Mouse (Mus musculus) splenic B cell, adult 2 months (primary cell): ENCODE measurements at regions not wholly inside any gene's neighbourhood (a gene's known extent, or its start where the extent isn't known, plus 50 kb on each side); places are given as distances from the start of the nearest gene placed in this dataset.

ENCODE experiments used
- DNase-seq: peaks from one replicate; pipeline ENCODE4 v3.0.0-alpha.2; 2011; ENCODE audit warnings: low read depth, low spot score
- H3K27me3 ChIP-seq: 2 replicates; pipeline ENCODE4 v1.6.1; 2012; ENCODE audit warnings: mild to moderate bottlenecking, low read length, moderate library complexity, mixed read lengths; ENCODE audit not compliant: control insufficient read depth, poor library complexity, insufficient read depth, severe bottlenecking
- H3K36me3 ChIP-seq: 2 replicates; pipeline ENCODE4 v1.6.1; 2012; ENCODE audit warnings: mild to moderate bottlenecking, low read length, moderate library complexity, mixed read lengths; ENCODE audit not compliant: control insufficient read depth, poor library complexity, insufficient read depth, severe bottlenecking

DNA sequence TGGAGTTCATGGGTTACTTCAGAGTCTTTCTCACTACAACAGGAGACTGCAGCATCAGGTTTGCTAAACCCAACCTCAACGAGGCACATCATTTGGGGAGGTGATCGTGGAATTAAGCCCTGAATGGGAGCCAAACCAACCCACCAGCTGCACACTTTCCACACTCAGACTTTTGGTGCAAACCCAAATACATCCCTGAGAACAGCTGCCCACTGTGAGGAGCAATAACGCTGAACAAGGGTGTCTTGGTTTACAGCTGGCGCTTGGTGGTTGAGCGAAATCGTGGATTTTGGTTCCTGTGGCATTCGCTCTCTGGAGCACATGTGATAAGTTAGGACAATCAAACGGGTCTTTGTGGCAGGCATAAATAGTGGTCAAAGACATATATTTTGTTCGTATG is 226.6 kb upstream of the Tnp1 start:
- Histone ChIP-seq H3K36me3 (no peaks in the 10 kb centered on the region), H3K27me3 (no peaks in the 10 kb centered on the region)
- no peak for DNase-seq

GRCm38 (mm10) chr1:73236867-73237266 is 221.2 kb upstream of the Tnp1 start:
- Histone ChIP-seq H3K36me3 (no peaks in the 10 kb centered on the region), H3K27me3 (no peaks in the 10 kb centered on the region)
- DNase-seq, result no peak

DNA sequence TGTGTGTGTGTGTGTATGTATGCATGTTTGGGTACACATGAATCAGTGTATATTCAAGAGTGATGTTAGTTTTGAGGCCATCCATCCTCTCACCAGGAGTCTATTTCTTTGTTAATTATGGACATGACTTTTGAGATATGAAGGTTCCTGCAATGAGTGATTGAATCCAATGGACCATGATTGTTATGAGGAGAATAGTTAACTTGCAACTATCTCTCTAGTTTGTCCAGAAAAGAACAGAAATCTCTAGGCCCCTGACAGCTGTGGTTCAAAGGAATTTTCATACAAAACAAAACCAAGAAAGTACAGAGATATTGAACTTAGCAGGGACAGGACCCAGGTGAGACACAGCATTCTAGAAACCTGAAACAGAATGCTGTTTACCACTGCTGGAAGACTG is 217.9 kb upstream of the Tnp1 start:
- no peaks in the 10 kb centered on the region for H3K27me3 ChIP-seq
- DNase-seq, result no peak

DNA sequence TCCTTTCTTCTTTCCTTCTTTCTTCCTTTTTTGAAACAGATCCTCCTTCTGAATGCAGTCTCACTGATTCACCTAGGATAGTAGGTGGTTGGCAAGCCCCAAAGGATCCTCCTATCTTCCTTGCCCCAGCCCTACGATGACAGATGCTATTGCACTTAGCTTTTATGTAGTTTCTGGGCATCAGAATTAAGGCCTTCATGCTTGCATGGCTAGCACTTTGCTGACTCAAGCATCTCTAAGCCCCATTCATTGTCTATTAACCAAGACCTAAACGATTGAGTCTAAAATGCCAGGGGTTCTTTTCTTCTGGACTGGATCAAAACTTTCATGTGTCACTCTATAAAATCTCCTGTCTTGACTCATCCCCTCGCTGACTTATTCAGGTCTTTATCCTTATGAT is 217.3 kb upstream of the Tnp1 start:
- H3K36me3 ChIP-seq, result no peaks in the 10 kb centered on the region
- DNase-seq, result no peak
- no peaks in the 10 kb centered on the region for H3K27me3 ChIP-seq

More for the DNA sequence above, 217.9 kb upstream of the Tnp1 start:
- H3K36me3 ChIP-seq, result no peaks in the 10 kb centered on the region

DNA sequence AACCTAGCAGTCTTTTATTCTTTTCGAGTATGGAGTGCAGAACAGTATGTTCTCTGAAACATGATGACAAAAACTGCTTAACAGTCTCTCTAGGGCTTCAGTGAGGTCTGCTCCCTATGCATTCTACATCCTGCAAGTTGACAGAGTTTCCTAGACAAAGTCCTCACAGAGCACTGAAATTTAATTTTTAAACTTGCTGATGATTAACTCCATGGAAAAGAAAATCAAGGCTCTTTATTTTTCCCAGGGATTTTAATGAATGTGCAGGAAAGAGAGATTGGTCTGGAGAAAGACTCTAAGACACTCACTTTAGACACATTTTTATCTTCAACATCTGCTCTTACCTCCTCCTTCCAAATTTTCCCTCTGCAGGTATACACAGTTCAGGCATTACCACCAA is 214.9 kb upstream of the Tnp1 start:
- no peaks in the 10 kb centered on the region for H3K36me3 ChIP-seq

GRCm38 (mm10) chr1:73227246-73227645 is 211.5 kb upstream of the Tnp1 start:
- H3K27me3 ChIP-seq, result no peaks in the 10 kb centered on the region
- no peak for DNase-seq
- no peaks in the 10 kb centered on the region for H3K36me3 ChIP-seq

More for the DNA sequence above, 214.9 kb upstream of the Tnp1 start:
- DNase-seq, result no peak
- no peaks in the 10 kb centered on the region for H3K27me3 ChIP-seq

DNA sequence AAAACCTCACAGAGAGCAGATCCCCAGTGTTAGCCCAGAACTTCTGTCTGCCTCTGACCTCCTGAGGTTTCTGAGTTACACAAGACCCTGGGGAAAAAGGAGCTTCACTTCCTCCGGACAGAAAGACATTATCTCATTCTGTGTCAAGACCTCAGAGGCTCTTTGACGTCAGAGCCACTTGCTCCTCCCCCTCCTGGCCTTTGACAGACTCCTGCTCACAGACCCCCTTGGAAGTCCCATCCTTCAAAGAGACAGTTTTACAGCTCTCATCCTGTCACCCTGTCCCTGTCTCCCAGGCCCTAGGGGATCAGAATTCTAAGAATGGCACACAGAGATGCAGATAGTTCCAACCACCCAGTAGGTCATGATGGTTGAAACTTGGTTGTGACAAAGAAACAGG is 206.2 kb upstream of the Tnp1 start:
- no peaks in the 10 kb centered on the region for H3K27me3 ChIP-seq
- DNase-seq, result no peak

GRCm38 (mm10) chr1:73214305-73214946 is 198.7 kb upstream of the Tnp1 start:
- DNase-seq, result no peak
- no peaks in the 10 kb centered on the region for H3K36me3 ChIP-seq
- no peaks in the 10 kb centered on the region for H3K27me3 ChIP-seq

More for the DNA sequence above, 206.2 kb upstream of the Tnp1 start:
- no peaks in the 10 kb centered on the region for H3K36me3 ChIP-seq

DNA sequence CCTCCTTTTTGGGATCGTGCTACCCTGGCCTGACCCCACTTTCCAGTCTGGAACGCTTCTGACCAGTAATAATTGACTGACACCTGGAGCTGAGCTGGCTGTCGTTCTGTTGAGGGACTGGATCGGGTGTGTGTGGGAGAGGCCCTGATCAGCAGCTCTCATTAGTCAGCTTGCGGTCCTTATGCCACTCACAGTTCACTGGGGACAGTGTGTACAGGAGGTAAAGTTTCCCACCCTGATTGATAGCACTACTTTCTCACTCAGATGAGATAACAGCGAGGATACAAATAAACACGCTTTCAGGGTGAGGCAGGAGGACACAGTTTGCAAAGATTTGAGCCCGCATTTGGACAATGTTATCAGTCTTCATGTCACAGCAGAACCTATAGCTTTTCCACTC is 191.7 kb upstream of the Tnp1 start:
- no peak for DNase-seq
- no peaks in the 10 kb centered on the region for H3K36me3 ChIP-seq
- no peaks in the 10 kb centered on the region for H3K27me3 ChIP-seq

DNA sequence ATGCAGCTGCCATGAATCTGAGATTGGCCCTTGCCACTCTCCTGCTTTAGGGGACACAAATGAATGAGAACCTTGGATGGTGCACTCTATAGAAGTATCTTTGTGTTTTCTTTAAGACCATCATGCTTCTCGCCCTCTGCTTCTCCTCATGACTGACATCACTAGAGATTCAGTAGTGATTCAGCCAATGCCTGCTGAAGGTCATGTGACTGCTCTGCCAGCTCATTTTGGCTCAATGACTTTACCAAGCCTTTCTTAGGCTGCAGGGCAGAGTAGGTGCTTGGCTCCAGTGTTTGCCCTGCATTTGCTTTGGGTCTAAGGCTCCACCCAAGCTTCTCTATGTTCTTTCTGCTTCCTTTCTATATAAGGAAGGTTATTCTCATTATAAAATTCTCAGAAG is 190.1 kb upstream of the Tnp1 start:
- DNase-seq, result no peak
- H3K27me3 ChIP-seq, result no peaks in the 10 kb centered on the region
- no peaks in the 10 kb centered on the region for H3K36me3 ChIP-seq

DNA sequence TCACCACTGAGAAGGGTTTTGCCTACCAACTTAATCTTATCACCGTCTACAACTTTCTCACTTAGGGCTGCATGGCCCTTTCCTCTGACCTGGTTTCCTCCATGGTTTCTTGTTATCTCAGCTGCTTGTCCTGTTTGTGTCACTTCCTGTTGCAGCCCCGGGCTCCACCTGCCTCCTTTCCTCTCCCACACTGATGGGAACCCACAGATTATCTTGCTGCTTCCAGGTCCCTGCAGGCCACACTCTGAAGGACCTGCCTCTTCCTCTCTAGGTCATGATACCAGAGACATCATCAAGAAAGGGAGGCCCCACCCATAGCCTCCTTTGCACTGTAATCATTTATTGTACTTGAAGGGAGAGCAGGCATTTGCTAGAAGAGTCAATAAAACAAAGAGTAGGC is 184.4 kb upstream of the Tnp1 start:
- Histone ChIP-seq H3K36me3 (no peaks in the 10 kb centered on the region), H3K27me3 (no peaks in the 10 kb centered on the region)
- DNase-seq, result no peak

GRCm38 (mm10) chr1:73190832-73191231 is 175.1 kb upstream of the Tnp1 start:
- no peak for DNase-seq
- H3K27me3 ChIP-seq, result no peaks in the 10 kb centered on the region
- H3K36me3 ChIP-seq, result no peaks in the 10 kb centered on the region

GRCm38 (mm10) chr1:73188796-73189195 is 173.1 kb upstream of the Tnp1 start:
- H3K27me3 ChIP-seq, result no peaks in the 10 kb centered on the region
- no peaks in the 10 kb centered on the region for H3K36me3 ChIP-seq
- DNase-seq, result no peak

GRCm38 (mm10) chr1:73184477-73184876 is 168.8 kb upstream of the Tnp1 start:
- Histone ChIP-seq H3K36me3 (no peaks in the 10 kb centered on the region), H3K27me3 (no peaks in the 10 kb centered on the region)
- DNase-seq, result no peak

- no peak for DNase-seq
- Histone ChIP-seq H3K36me3 (no peaks in the 10 kb centered on the region), H3K27me3 (no peaks in the 10 kb centered on the region)
Measured at GRCm38 (mm10) chr1:73178810-73179209, 163.1 kb upstream of the Tnp1 start.

- no peak for DNase-seq
Measured at GRCm38 (mm10) chr1:73177076-73177475, 161.4 kb upstream of the Tnp1 start.

More at GRCm38 (mm10) chr1:73177076-73177475, 161.4 kb upstream of the Tnp1 start:
- Histone ChIP-seq H3K36me3 (no peaks in the 10 kb centered on the region), H3K27me3 (no peaks in the 10 kb centered on the region)
